16 mouse cellular contexts compared by ENCODE assay signal in the genomic region with DNA sequence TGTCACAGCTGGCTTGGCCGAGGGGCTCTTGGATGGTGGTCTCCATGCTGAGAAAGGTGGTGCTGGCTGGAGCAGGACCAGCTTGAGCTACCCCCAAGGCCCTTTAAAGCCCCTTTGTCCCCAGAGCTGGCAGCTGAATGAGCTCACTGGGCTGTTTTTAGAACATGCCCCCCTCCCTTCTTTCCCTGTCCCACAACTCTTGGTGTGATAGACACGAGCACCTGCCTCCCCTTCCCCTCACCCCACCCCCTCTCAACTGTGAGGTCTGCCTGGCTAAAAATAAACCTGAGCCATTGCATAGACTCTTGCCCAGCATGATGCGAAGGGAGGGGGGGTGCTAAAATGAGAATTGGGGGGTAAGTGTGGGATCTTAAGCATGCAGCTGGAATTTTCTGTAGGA. TPM values are rescaled to one million over a fixed set of nuclear protein-coding genes. Genes with fewer than 3 reads are reported as not detected.
DNase-seq lines count a peak whose midpoint lies in the region; ATAC-seq lines count a peak whose summit lies in the region.
"Had no signal": no experiment of that assay in that cellular context is flagged by ENCODE, and none has a peak within 500 bp of the region (broad histone marks: within the 10 kb centered on the region; RNA-seq: fewer than 3 reads in every experiment).

No protein-coding gene starts in this region.

- H3K4me2 ChIP-seq in forebrain, embryonic 14.5 days (ENCODE audit: low read length) = no peak overlapping the region
- no peak overlapping the region for H3K4me2 ChIP-seq in forebrain, embryonic 16.5 days (ENCODE audit: low read length)
- H3K4me2 ChIP-seq in heart, embryonic 12.5 days = peak overlapping the region; percentile 96
- peak overlapping the region; percentile 41 for H3K4me2 ChIP-seq in limb, embryonic 13.5 days (replicated peaks)
- H3K4me2 ChIP-seq in forebrain, embryonic 13.5 days = no peak overlapping the region
- H3K4me2 ChIP-seq: hindbrain, embryonic 15.5 days; kidney, embryonic 15.5 days; midbrain, embryonic 11.5 days had no signal

- WGBS in forebrain, embryonic 14.5 days = 42% methylated on average over 3 of the region's 3 CpGs
- 33% methylated on average over 3 of the region's 3 CpGs for WGBS in forebrain, embryonic 16.5 days
- 65% methylated on average over 3 of the region's 3 CpGs for WGBS in embryonic facial prominence, embryonic 10.5 days
- WGBS in heart, embryonic 12.5 days = 18% methylated on average over 3 of the region's 3 CpGs
- WGBS in limb, embryonic 13.5 days = 41% methylated on average over 3 of the region's 3 CpGs
- 42% methylated on average over 3 of the region's 3 CpGs for whole genome bisulfite sequencing in forebrain, embryonic 13.5 days

- no peak overlapping the region for H3K27ac ChIP-seq in forebrain, embryonic 14.5 days (ENCODE audit: low read depth, low read length)
- no peak overlapping the region for H3K27ac ChIP-seq in forebrain, embryonic 16.5 days (ENCODE audit: low read length)
- H3K27ac ChIP-seq in embryonic facial prominence, embryonic 10.5 days (replicated peaks) = peak overlapping the region; percentile 44
- peak overlapping the region; percentile 99 for H3K27ac ChIP-seq in heart, embryonic 12.5 days (ENCODE audit: poor library complexity, severe bottlenecking)
- H3K27ac ChIP-seq in limb, embryonic 13.5 days = peak overlapping the region; percentile 79
- H3K27ac ChIP-seq in forebrain, embryonic 13.5 days = no peak overlapping the region
- H3K27ac ChIP-seq: hindbrain, embryonic 15.5 days; kidney, embryonic 15.5 days had no signal

- H3K27me3 ChIP-seq in forebrain, embryonic 14.5 days (replicated peaks; ENCODE audit: control insufficient read depth, insufficient read depth, low read length) = no peaks in the 10 kb centered on the region
- no peaks in the 10 kb centered on the region for H3K27me3 ChIP-seq in forebrain, embryonic 16.5 days (replicated peaks; ENCODE audit: control insufficient read depth, insufficient read depth, low read length)
- H3K27me3 ChIP-seq in embryonic facial prominence, embryonic 10.5 days (replicated peaks; ENCODE audit: low read depth, poor library complexity, severe bottlenecking) = peaks cover 64% of the 10 kb centered on the region
- H3K27me3 ChIP-seq in heart, embryonic 12.5 days (replicated peaks) = no peaks in the 10 kb centered on the region
- H3K27me3 ChIP-seq in limb, embryonic 13.5 days = peaks cover 21% of the 10 kb centered on the region
- peaks cover 39% of the 10 kb centered on the region for H3K27me3 ChIP-seq in forebrain, embryonic 13.5 days

- H3K4me3 ChIP-seq in forebrain, embryonic 14.5 days (ENCODE audit: low read depth, low read length) = no peak overlapping the region
- no peak overlapping the region for H3K4me3 ChIP-seq in forebrain, embryonic 16.5 days (replicated peaks; ENCODE audit: low read length)
- 0 out of 2 replicates have a peak overlapping the region, but pooled peaks have one; percentile 26 for H3K4me3 ChIP-seq in embryonic facial prominence, embryonic 10.5 days
- peak overlapping the region; percentile 65 for H3K4me3 ChIP-seq in heart, embryonic 12.5 days
- peak overlapping the region; percentile 71 for H3K4me3 ChIP-seq in limb, embryonic 13.5 days
- no peak overlapping the region for H3K4me3 ChIP-seq in forebrain, embryonic 13.5 days
- H3K4me3 ChIP-seq: hindbrain, embryonic 15.5 days; kidney, embryonic 15.5 days had no signal

- no peak for ATAC-seq in forebrain, embryonic 14.5 days
- ATAC-seq in forebrain, embryonic 16.5 days = no peak
- ATAC-seq in heart, embryonic 12.5 days (ENCODE audit: insufficient number of reproducible peaks, low FRiP score) = peak; percentile 63
- ATAC-seq in limb, embryonic 13.5 days (ENCODE audit: low FRiP score, low read depth) = peak; percentile 39
- no peak for ATAC-seq in forebrain, embryonic 13.5 days
- ATAC-seq: lung, postnatal 0 days had no signal

- H3K4me1 ChIP-seq in forebrain, embryonic 14.5 days (ENCODE audit: control insufficient read depth, insufficient read depth, low read length) = peaks cover 6% of the 10 kb centered on the region; the same call in 1 of the 2 replicates
- H3K4me1 ChIP-seq in forebrain, embryonic 16.5 days (replicated peaks; ENCODE audit: control insufficient read depth, insufficient read depth, low read length) = peaks cover 10% of the 10 kb centered on the region
- H3K4me1 ChIP-seq in embryonic facial prominence, embryonic 10.5 days = peaks cover 28% of the 10 kb centered on the region
- H3K4me1 ChIP-seq in heart, embryonic 12.5 days (replicated peaks) = peaks cover 56% of the 10 kb centered on the region
- H3K4me1 ChIP-seq in limb, embryonic 13.5 days = peaks cover 41% of the 10 kb centered on the region
- H3K4me1 ChIP-seq in forebrain, embryonic 13.5 days = peaks cover 20% of the 10 kb centered on the region

- H3K36me3 ChIP-seq in forebrain, embryonic 14.5 days (ENCODE audit: control insufficient read depth, insufficient read depth, low read length) = no peaks in the 10 kb centered on the region
- H3K36me3 ChIP-seq in forebrain, embryonic 16.5 days (ENCODE audit: control insufficient read depth, insufficient read depth) = no peaks in the 10 kb centered on the region
- H3K36me3 ChIP-seq in embryonic facial prominence, embryonic 10.5 days (replicated peaks) = no peaks in the 10 kb centered on the region
- peaks cover 22% of the 10 kb centered on the region; the same call in 1 of the 2 replicates for H3K36me3 ChIP-seq in heart, embryonic 12.5 days
- H3K36me3 ChIP-seq in limb, embryonic 13.5 days = no peaks in the 10 kb centered on the region
- H3K36me3 ChIP-seq in forebrain, embryonic 13.5 days (ENCODE audit: poor library complexity, severe bottlenecking) = no peaks in the 10 kb centered on the region
- H3K36me3 ChIP-seq: hindbrain, embryonic 15.5 days; kidney, embryonic 15.5 days had no signal

- DNase-seq in forebrain, embryonic 14.5 days (ENCODE audit: low spot score) = peak; percentile 15
- no peak for DNase-seq in embryonic facial prominence, embryonic 10.5 days (ENCODE audit: low spot score)
- DNase-seq in adrenal gland, adult 8-10 months = no peak
- no peak for DNase-seq in kidney, adult 9 months
- DNase-seq: adrenal gland, postnatal 36 days; liver had no signal

- H3K9me3 ChIP-seq in forebrain, embryonic 14.5 days (replicated peaks; ENCODE audit: control insufficient read depth, low read length) = no peaks in the 10 kb centered on the region
- no peaks in the 10 kb centered on the region for H3K9me3 ChIP-seq in forebrain, embryonic 16.5 days (ENCODE audit: control insufficient read depth, low read length)
- H3K9me3 ChIP-seq in embryonic facial prominence, embryonic 10.5 days = no peaks in the 10 kb centered on the region
- no peaks in the 10 kb centered on the region for H3K9me3 ChIP-seq in heart, embryonic 12.5 days (replicated peaks)
- no peaks in the 10 kb centered on the region for H3K9me3 ChIP-seq in limb, embryonic 13.5 days
- H3K9me3 ChIP-seq in forebrain, embryonic 13.5 days (replicated peaks) = no peaks in the 10 kb centered on the region
- H3K9me3 ChIP-seq: hindbrain, embryonic 15.5 days; kidney, embryonic 15.5 days had no signal

- no peak overlapping the region for H3K9ac ChIP-seq in forebrain, embryonic 14.5 days (ENCODE audit: low read length)
- no peak overlapping the region for H3K9ac ChIP-seq in forebrain, embryonic 16.5 days (replicated peaks; ENCODE audit: low read depth, low read length)
- H3K9ac ChIP-seq in heart, embryonic 12.5 days = peak overlapping the region; percentile 92
- H3K9ac ChIP-seq in limb, embryonic 13.5 days = peak overlapping the region; percentile 43; the same call in 1 of the 2 replicates
- H3K9ac ChIP-seq in forebrain, embryonic 13.5 days = no peak overlapping the region
- H3K9ac ChIP-seq: hindbrain, embryonic 15.5 days; kidney, embryonic 15.5 days had no signal

RNA-seq across cellular contexts. Expression of a gene that starts 3.7 kb away (rescaled TPM):
- polyA plus RNA-seq in forebrain, embryonic 14.5 days (2014; fragmentation: Nextera tagmentation; extraction: Ambion mirVana) = 0.05 and 0.09 TPM in 2 replicates
- 0.12 and 0.14 TPM in 2 replicates for polyA plus RNA-seq in forebrain, embryonic 16.5 days (2015; fragmentation: Nextera tagmentation; extraction: Ambion mirVana)
- 0.50 and 0.54 TPM in 2 replicates for polyA plus RNA-seq in embryonic facial prominence, embryonic 10.5 days (2016; fragmentation: Nextera tagmentation; extraction: Ambion mirVana)
- 181 and 191 TPM in 2 replicates for polyA plus RNA-seq in heart, embryonic 12.5 days (2016; fragmentation: Nextera tagmentation; extraction: Ambion mirVana)
- 19.6 and 20.8 TPM in 2 replicates for polyA plus RNA-seq in limb, embryonic 13.5 days (2015; fragmentation: Nextera tagmentation; extraction: Ambion mirVana)
- total RNA-seq in adrenal gland, adult 8-10 months (2022) = under 1 TPM; 0.22 to 0.43 (median 0.41) TPM
- polyA plus RNA-seq in forebrain, embryonic 13.5 days (2015; fragmentation: Nextera tagmentation; extraction: Ambion mirVana) = 0.13 and 0.14 TPM in 2 replicates

RNA-seq across cellular contexts. Expression of a gene that starts 8.1 kb away (rescaled TPM):
- polyA plus RNA-seq in forebrain, embryonic 14.5 days (2014; fragmentation: Nextera tagmentation; extraction: Ambion mirVana) = 0.22 TPM in 1 of 2 replicates, not detected in the other
- 0.31 TPM in 1 of 2 replicates, not detected in the other for polyA plus RNA-seq in forebrain, embryonic 16.5 days (2015; fragmentation: Nextera tagmentation; extraction: Ambion mirVana)
- polyA plus RNA-seq in embryonic facial prominence, embryonic 10.5 days (2016; fragmentation: Nextera tagmentation; extraction: Ambion mirVana) = 0.26 and 0.71 TPM in 2 replicates
- polyA plus RNA-seq in heart, embryonic 12.5 days (2016; fragmentation: Nextera tagmentation; extraction: Ambion mirVana) = 19.2 and 19.7 TPM in 2 replicates
- polyA plus RNA-seq in limb, embryonic 13.5 days (2015; fragmentation: Nextera tagmentation; extraction: Ambion mirVana) = 2.4 and 2.8 TPM in 2 replicates
- 1 to 10 TPM in 1 of 4 experiments, not detected in 3; 1.2 TPM for total RNA-seq in adrenal gland, adult 8-10 months (2022)
- not detected in 2 replicates for polyA plus RNA-seq in forebrain, embryonic 13.5 days (2015; fragmentation: Nextera tagmentation; extraction: Ambion mirVana)
- total RNA-seq: adrenal gland, postnatal 36 days; common myeloid progenitor, adult 5-6 weeks had no signal
- polyA plus RNA-seq: hindbrain, embryonic 15.5 days; small intestine, adult 2 months had no signal

RNA-seq across cellular contexts. Expression of a gene that starts 9.7 kb away (rescaled TPM):
- polyA plus RNA-seq in forebrain, embryonic 14.5 days (2014; fragmentation: Nextera tagmentation; extraction: Ambion mirVana) = 64.9 and 75.4 TPM in 2 replicates
- 96.8 and 101 TPM in 2 replicates for polyA plus RNA-seq in forebrain, embryonic 16.5 days (2015; fragmentation: Nextera tagmentation; extraction: Ambion mirVana)
- polyA plus RNA-seq in embryonic facial prominence, embryonic 10.5 days (2016; fragmentation: Nextera tagmentation; extraction: Ambion mirVana) = 117 and 120 TPM in 2 replicates
- polyA plus RNA-seq in heart, embryonic 12.5 days (2016; fragmentation: Nextera tagmentation; extraction: Ambion mirVana) = 93.4 and 97.4 TPM in 2 replicates
- polyA plus RNA-seq in limb, embryonic 13.5 days (2015; fragmentation: Nextera tagmentation; extraction: Ambion mirVana) = 85.0 and 90.7 TPM in 2 replicates
- total RNA-seq in adrenal gland, adult 8-10 months (2022) = 100 to 1,000 TPM; 124 to 167 (median 150) TPM
- polyA plus RNA-seq in forebrain, embryonic 13.5 days (2015; fragmentation: Nextera tagmentation; extraction: Ambion mirVana) = 75.9 and 84.7 TPM in 2 replicates

RNA-seq across cellular contexts. Expression of a gene that starts 23.6 kb away (rescaled TPM):
- 8.6 and 11.9 TPM in 2 replicates for polyA plus RNA-seq in forebrain, embryonic 14.5 days (2014; fragmentation: Nextera tagmentation; extraction: Ambion mirVana)
- 10.4 and 11.1 TPM in 2 replicates for polyA plus RNA-seq in forebrain, embryonic 16.5 days (2015; fragmentation: Nextera tagmentation; extraction: Ambion mirVana)
- polyA plus RNA-seq in embryonic facial prominence, embryonic 10.5 days (2016; fragmentation: Nextera tagmentation; extraction: Ambion mirVana) = 13.4 and 15.2 TPM in 2 replicates
- 7.4 and 7.7 TPM in 2 replicates for polyA plus RNA-seq in heart, embryonic 12.5 days (2016; fragmentation: Nextera tagmentation; extraction: Ambion mirVana)
- polyA plus RNA-seq in limb, embryonic 13.5 days (2015; fragmentation: Nextera tagmentation; extraction: Ambion mirVana) = 7.3 and 9.1 TPM in 2 replicates
- total RNA-seq in adrenal gland, adult 8-10 months (2022) = 10 to 100 TPM; 18.3 to 22.1 (median 19.3) TPM
- 8.1 and 10.1 TPM in 2 replicates for polyA plus RNA-seq in forebrain, embryonic 13.5 days (2015; fragmentation: Nextera tagmentation; extraction: Ambion mirVana)

RNA-seq across cellular contexts. Expression of a gene that starts 30.3 kb away (rescaled TPM):
- 13.1 and 15.1 TPM in 2 replicates for polyA plus RNA-seq in forebrain, embryonic 14.5 days (2014; fragmentation: Nextera tagmentation; extraction: Ambion mirVana)
- polyA plus RNA-seq in forebrain, embryonic 16.5 days (2015; fragmentation: Nextera tagmentation; extraction: Ambion mirVana) = 21.6 and 23.3 TPM in 2 replicates
- 20.2 and 20.9 TPM in 2 replicates for polyA plus RNA-seq in embryonic facial prominence, embryonic 10.5 days (2016; fragmentation: Nextera tagmentation; extraction: Ambion mirVana)
- polyA plus RNA-seq in heart, embryonic 12.5 days (2016; fragmentation: Nextera tagmentation; extraction: Ambion mirVana) = 20.4 and 21.2 TPM in 2 replicates
- 27.4 and 28.5 TPM in 2 replicates for polyA plus RNA-seq in limb, embryonic 13.5 days (2015; fragmentation: Nextera tagmentation; extraction: Ambion mirVana)
- total RNA-seq in adrenal gland, adult 8-10 months (2022) = 10 to 100 TPM; 18.7 to 22.5 (median 21.3) TPM
- 18.9 and 19.9 TPM in 2 replicates for polyA plus RNA-seq in forebrain, embryonic 13.5 days (2015; fragmentation: Nextera tagmentation; extraction: Ambion mirVana)

Comparison
In these comparisons a context has a peak if more than half of its experiments do, and no peak if none do; other contexts are left out.
1. ATAC-seq: peak in heart, embryonic 12.5 days (single experiment) and limb, embryonic 13.5 days (single experiment); none in forebrain, embryonic 14.5 days (single experiment), forebrain, embryonic 16.5 days (single experiment) and forebrain, embryonic 13.5 days (single experiment).
2. H3K27ac ChIP-seq: peak in embryonic facial prominence, embryonic 10.5 days (single experiment), heart, embryonic 12.5 days (single experiment) and limb, embryonic 13.5 days (single experiment); none in forebrain, embryonic 14.5 days (single experiment), forebrain, embryonic 16.5 days (single experiment) and forebrain, embryonic 13.5 days (single experiment).
3. H3K4me2 ChIP-seq: peak in heart, embryonic 12.5 days (single experiment) and limb, embryonic 13.5 days (single experiment); none in forebrain, embryonic 14.5 days (single experiment), forebrain, embryonic 16.5 days (single experiment) and forebrain, embryonic 13.5 days (single experiment).
4. H3K4me3 ChIP-seq: peak in embryonic facial prominence, embryonic 10.5 days (single experiment), heart, embryonic 12.5 days (single experiment) and limb, embryonic 13.5 days (single experiment); none in forebrain, embryonic 14.5 days (single experiment), forebrain, embryonic 16.5 days (single experiment) and forebrain, embryonic 13.5 days (single experiment).
5. H3K9ac ChIP-seq: peak in heart, embryonic 12.5 days (single experiment) and limb, embryonic 13.5 days (single experiment); none in forebrain, embryonic 14.5 days (single experiment), forebrain, embryonic 16.5 days (single experiment) and forebrain, embryonic 13.5 days (single experiment).
6. RNA of a gene that starts 3.7 kb away (polyA plus RNA-seq): 181 to 191 TPM in heart, embryonic 12.5 days and 19.6 to 20.8 TPM in limb, embryonic 13.5 days; 0.50 to 0.54 TPM in embryonic facial prominence, embryonic 10.5 days, 0.13 to 0.14 TPM in forebrain, embryonic 13.5 days, 0.12 to 0.14 TPM in forebrain, embryonic 16.5 days and 0.05 to 0.09 TPM in forebrain, embryonic 14.5 days; every median in the first group is over 10 times any median in the second.